Mouse (Mus musculus) heart, postnatal 0 days (tissue): Measurements from ENCODE around the gene Mapkapk2.

Source experiments
- CTCF ChIP-seq: IDR thresholded peaks from 2 replicates; pipeline ENCODE4 v1.5.1; 2016; ENCODE audit warnings: antibody characterized with exemption, control low read depth, low read depth
- EP300 ChIP-seq: IDR thresholded peaks from 2 replicates; pipeline ENCODE4 v1.6.1; 2016; ENCODE audit warnings: antibody characterized with exemption, low read depth

DNA sequence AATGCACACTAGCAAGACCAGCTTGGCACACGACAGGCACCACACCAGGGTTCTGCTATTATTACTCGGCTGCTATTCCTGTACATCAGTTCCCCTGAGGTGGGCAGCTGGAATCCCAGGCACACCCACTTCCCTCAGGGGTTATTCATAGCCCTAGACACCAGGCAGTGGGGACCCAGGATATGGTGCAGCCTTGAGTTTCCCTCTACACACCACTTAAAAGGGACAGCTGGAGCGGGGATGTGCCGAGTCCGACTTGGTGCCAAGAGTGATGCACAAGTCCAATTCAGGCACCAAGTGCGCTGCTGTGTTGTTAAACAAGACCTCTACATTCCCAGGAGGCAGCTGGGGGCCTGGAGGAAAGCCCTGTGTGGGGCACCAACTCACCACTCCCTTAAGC, 34.8 kb downstream of the Mapkapk2 start:
- TF ChIP-seq CTCF, result no peak
- no peak for TF ChIP-seq EP300
